Mouse (Mus musculus): ENCODE data around the gene Calm4. TPM values are rescaled to one million over a fixed set of nuclear protein-coding genes. Genes with fewer than 3 reads are reported as not detected.
"Not testable (repeated sequence)": the region's sequence is repeated elsewhere in the genome, so short reads cannot be mapped to it uniquely, and the experiment has no call there.

Calm4 gene
- polyA plus RNA-seq, 1 experiment from 2014 or later: not detected

DNA sequence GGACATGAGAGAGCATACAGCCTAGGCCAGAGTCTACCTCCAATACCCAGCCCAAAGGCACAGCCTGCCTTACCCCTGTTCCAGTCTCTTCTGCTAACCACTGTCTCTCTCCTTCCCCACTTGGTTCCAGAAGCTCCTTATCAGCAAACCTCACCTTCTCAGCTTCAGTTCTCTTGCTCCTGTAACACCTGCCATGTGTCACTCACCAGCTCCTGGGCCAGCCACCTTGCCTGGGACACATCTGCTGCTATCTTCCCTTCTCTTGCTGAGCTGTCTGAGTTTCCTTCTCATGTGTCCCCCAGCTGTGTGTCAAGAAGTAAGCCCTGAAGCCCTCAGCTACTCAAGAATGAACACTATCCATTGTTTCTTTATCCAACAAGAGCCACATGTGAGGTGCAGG, 3.1 kb downstream of the Calm4 start:
- not testable (repeated sequence) for H3K36me3 ChIP-seq (ENCODE audit: control insufficient read depth, insufficient read depth, low read length); H3K9me3 ChIP-seq (ENCODE audit: control insufficient read depth, low read length); H3K27ac ChIP-seq (ENCODE audit: low read depth, low read length); H3K4me2 ChIP-seq (ENCODE audit: low read depth, low read length, severe bottlenecking); H3K4me3 ChIP-seq (ENCODE audit: low read depth, low read length); H3K9ac ChIP-seq (ENCODE audit: low read length); DNase-seq (ENCODE audit: low spot score); H3K27me3 ChIP-seq (ENCODE audit: control insufficient read depth, insufficient read depth, low read length); H3K4me1 ChIP-seq (replicated peaks; ENCODE audit: control insufficient read depth, insufficient read depth, low read length); ATAC-seq (replicated peaks; ENCODE audit: low FRiP score)

DNA sequence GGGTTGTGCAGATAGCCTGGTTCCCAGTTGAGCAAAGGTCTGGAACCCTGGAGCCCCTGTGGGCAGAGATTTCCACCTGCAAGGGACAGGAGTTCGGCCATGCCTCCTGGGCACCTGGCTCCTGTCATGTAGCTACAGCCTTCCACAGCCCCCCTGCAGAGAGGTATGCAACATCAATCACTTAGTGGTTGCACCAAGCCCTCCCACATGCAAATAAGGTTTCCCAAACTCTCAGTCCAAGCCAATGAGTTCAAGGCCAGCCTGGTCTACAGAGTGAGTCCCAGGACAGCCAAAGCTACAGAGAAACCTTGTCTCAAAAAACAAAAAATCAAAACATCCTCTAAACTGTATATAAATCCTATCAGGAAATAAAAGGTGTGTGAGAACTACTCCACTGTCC, 12.8 kb downstream of the Calm4 start:
- H3K4me1 ChIP-seq (replicated peaks; ENCODE audit: control insufficient read depth, insufficient read depth, low read length): no peaks in the 10 kb centered on the region
- WGBS: 85% methylated on average over 1 of the region's 1 CpGs
- ATAC-seq (replicated peaks; ENCODE audit: low FRiP score): no peak

DNA sequence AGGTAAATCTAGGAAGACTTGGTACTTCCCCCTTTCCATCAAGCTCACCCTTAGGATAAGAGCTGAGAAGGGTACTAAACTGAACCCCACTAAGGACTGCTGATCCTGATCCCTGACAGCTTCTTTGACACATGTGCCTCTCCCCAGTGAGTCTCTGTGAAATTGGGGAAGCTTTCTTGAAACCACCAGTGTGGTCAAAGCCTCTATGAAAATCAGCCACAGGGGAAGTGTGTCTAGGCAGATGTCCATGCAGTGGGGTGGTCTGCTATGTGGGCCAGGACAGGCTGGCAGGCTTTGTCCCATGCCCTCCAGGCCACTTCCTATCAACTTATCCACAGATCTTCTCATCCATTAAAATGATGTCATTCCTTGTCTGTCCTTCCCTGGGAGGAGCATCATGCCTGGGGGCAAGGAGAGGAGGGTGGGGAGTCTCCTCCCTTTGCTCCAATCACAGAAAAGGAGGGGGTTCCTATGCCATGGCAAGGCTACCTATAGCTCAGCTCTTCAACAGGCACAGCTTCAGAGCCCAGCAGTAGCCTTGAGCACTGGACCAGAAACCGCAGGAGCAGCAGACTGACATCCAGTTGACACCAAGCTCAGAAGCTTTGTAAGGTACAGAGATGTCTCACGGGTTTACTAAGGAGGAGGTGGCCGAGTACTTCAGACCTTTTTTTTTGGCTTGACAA, 16.2 kb downstream of the Calm4 start, which contains the start of gene Calm5:
Gene Calm5, plus strand, starts transcription at position 526 of the 686 bp plus-strand sequence.
- H3K9ac ChIP-seq (ENCODE audit: low read length); H3K4me1 ChIP-seq (replicated peaks; ENCODE audit: control insufficient read depth, insufficient read depth, low read length); H3K4me2 ChIP-seq (ENCODE audit: low read depth, low read length, severe bottlenecking); H3K27ac ChIP-seq (ENCODE audit: low read depth, low read length); H3K27me3 ChIP-seq (ENCODE audit: control insufficient read depth, insufficient read depth, low read length); H3K9me3 ChIP-seq (ENCODE audit: control insufficient read depth, low read length); DNase-seq (ENCODE audit: low spot score); H3K36me3 ChIP-seq (ENCODE audit: control insufficient read depth, insufficient read depth, low read length); H3K4me3 ChIP-seq (ENCODE audit: low read depth, low read length); ATAC-seq (replicated peaks; ENCODE audit: low FRiP score): not testable (repeated sequence)
- 84% methylated on average over 3 of the region's 3 CpGs for WGBS

More for the DNA sequence above, 12.8 kb downstream of the Calm4 start:
- Histone ChIP-seq H3K4me2 (ENCODE audit: low read depth, low read length, severe bottlenecking) (no peak overlapping the region), H3K27ac (ENCODE audit: low read depth, low read length) (no peak overlapping the region), H3K9ac (ENCODE audit: low read length) (no peak overlapping the region), H3K27me3 (ENCODE audit: control insufficient read depth, insufficient read depth, low read length) (no peaks in the 10 kb centered on the region), H3K4me3 (ENCODE audit: low read depth, low read length) (no peak overlapping the region), H3K36me3 (ENCODE audit: control insufficient read depth, insufficient read depth, low read length) (no peaks in the 10 kb centered on the region), H3K9me3 (ENCODE audit: control insufficient read depth, low read length) (no peaks in the 10 kb centered on the region)
- DNase-seq (ENCODE audit: low spot score): no peak

DNA sequence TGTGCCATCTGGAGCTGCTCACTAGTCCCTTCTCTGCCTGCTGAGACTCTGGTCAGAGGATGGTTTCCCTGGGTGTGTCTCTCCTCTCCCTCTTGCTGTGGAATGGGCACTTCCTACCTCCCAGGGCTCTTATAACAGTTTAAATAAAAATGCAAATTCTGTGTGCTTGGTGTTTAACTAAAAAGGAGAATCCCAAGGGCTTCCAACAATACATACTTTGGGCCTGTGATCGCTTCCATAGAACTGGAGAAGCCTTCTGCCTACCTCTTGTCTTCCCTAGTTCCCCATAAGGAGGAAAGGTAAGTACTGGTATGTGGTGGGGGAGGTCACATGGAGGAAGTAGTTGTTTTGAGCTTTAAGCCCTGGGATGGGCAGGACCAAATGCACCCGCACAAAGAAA, 17.3 kb downstream of the Calm4 start:
- no peak overlapping the region for H3K27ac ChIP-seq (ENCODE audit: low read depth, low read length)
- H3K4me3 ChIP-seq (ENCODE audit: low read depth, low read length): no peak overlapping the region
- no peaks in the 10 kb centered on the region; the same call in 1 of the 2 replicates for H3K9me3 ChIP-seq (ENCODE audit: control insufficient read depth, low read length)
- H3K4me1 ChIP-seq (replicated peaks; ENCODE audit: control insufficient read depth, insufficient read depth, low read length): no peaks in the 10 kb centered on the region
- no peak overlapping the region for H3K4me2 ChIP-seq (ENCODE audit: low read depth, low read length, severe bottlenecking)
- H3K36me3 ChIP-seq (ENCODE audit: control insufficient read depth, insufficient read depth, low read length): no peaks in the 10 kb centered on the region
- H3K27me3 ChIP-seq (ENCODE audit: control insufficient read depth, insufficient read depth, low read length): no peaks in the 10 kb centered on the region
- DNase-seq (ENCODE audit: low spot score): no peak
- H3K9ac ChIP-seq (ENCODE audit: low read length): no peak overlapping the region
- WGBS: 88% methylated on average over 2 of the region's 2 CpGs
- ATAC-seq (replicated peaks; ENCODE audit: low FRiP score): no peak

DNA sequence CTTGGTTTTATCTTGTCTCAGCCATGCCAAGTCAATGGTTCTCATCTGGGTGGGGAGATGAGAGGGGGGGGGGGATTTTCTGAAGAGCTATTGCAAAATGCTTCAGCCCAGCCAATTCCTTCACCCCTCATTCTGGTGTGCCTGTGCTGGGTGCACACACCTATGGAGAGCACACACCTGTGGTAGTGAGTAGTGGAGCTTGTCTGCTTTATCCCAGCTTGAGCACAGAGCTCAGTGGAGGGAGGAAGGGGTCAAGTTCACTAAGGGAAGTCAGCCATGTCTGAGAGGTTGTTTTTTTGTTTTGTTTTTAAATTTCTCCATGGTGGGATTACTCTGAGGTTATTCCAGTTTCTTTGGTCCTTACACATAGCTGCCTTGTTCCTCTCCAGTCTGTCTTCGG, 18.7 kb downstream of the Calm4 start:
- 87% methylated on average over 1 of the region's 1 CpGs for WGBS
- Histone ChIP-seq H3K9ac (ENCODE audit: low read length) (no peak overlapping the region), H3K27me3 (ENCODE audit: control insufficient read depth, insufficient read depth, low read length) (no peaks in the 10 kb centered on the region), H3K4me1 (replicated peaks; ENCODE audit: control insufficient read depth, insufficient read depth, low read length) (no peaks in the 10 kb centered on the region), H3K27ac (ENCODE audit: low read depth, low read length) (no peak overlapping the region), H3K4me3 (ENCODE audit: low read depth, low read length) (no peak overlapping the region), H3K36me3 (ENCODE audit: control insufficient read depth, insufficient read depth, low read length) (no peaks in the 10 kb centered on the region), H3K4me2 (ENCODE audit: low read depth, low read length, severe bottlenecking) (no peak overlapping the region), H3K9me3 (ENCODE audit: control insufficient read depth, low read length) (no peaks in the 10 kb centered on the region; the same call in 1 of the 2 replicates)
- ATAC-seq (replicated peaks; ENCODE audit: low FRiP score): no peak
- no peak for DNase-seq (ENCODE audit: low spot score)

DNA sequence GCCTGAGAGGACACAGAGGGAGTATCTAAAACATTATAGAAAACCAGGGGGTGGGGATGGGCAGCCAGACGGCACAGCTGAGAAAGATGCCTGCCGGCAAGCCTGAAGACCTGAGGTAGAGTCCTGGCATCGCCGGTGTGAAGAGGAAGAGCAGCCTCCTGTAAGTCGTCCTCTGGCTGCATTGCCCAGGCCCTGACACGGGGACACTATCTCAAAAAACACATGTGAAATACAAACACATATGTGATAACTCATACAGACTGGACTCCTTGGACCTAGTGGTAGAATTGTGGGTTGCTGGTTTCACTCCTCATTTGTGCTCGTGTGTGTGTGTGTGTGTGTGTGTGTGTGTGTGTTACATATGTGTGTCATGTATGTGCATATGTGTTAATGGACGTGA, 23.7 kb downstream of the Calm4 start:
- H3K9me3 ChIP-seq (ENCODE audit: control insufficient read depth, low read length): no peaks in the 10 kb centered on the region; the same call in 1 of the 2 replicates
- no peak overlapping the region for H3K4me3 ChIP-seq (ENCODE audit: low read depth, low read length)
- DNase-seq (ENCODE audit: low spot score) (no peak), ATAC-seq (replicated peaks; ENCODE audit: low FRiP score) (no peak)
- no peaks in the 10 kb centered on the region for H3K4me1 ChIP-seq (replicated peaks; ENCODE audit: control insufficient read depth, insufficient read depth, low read length)
- no peaks in the 10 kb centered on the region for H3K36me3 ChIP-seq (ENCODE audit: control insufficient read depth, insufficient read depth, low read length)
- no peak overlapping the region for H3K4me2 ChIP-seq (ENCODE audit: low read depth, low read length, severe bottlenecking)
- no peaks in the 10 kb centered on the region for H3K27me3 ChIP-seq (ENCODE audit: control insufficient read depth, insufficient read depth, low read length)
- 89% methylated on average over 8 of the region's 8 CpGs for WGBS
- H3K9ac ChIP-seq (ENCODE audit: low read length): no peak overlapping the region
- H3K27ac ChIP-seq (ENCODE audit: low read depth, low read length): no peak overlapping the region

DNA sequence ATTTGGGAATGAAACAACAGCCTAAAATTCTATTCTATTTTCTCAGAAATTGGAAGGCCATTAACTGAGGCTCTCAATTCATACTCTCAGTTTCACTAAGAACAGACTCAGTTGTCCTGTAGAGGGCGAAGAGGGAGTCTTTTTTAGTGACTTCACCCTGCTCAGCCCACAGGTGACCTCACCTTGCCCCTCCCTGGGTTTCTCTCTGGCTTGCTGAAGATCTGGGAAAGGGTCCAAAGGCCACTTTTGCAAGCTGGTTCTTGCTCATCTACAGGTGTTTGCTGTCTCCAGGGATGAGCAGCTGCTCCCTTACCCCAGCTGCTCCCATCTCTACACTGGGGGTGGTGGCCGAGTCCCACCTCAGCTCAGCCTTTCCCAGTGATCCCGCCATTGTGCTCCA, 24.8 kb downstream of the Calm4 start:
- no peak for DNase-seq (ENCODE audit: low spot score)
- WGBS: 76% methylated on average over 3 of the region's 3 CpGs

DNA sequence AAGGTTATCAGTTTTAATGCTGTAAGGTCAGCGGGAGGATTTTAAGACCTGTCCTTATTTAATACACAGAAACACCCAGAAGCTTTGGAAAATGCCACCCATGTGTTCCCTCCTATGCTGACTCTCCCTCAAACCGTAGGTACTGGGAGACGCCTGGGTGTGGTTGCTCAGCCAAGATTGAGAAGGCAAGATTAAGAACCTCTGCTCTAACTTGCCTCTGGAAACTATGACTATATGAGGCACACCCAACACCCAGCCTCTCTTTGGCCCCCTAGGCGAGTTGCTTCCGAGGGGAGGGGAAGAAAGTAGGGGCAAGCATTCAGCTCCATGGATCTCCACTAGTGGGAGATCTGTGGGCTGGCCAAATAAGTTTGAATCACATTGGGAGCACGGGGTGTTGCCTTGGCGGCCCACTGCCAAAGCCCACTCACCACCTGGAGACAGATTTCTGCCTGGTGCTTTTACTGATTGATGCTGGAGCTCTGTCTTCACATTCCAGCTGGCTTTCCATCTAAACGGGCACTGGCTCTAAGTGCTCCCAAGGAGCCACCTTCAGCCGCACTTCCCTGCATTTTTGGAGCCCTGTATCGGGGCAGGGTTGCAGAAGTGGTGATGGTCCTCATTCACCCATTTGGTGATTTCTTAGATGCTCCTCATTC, 25.5 kb downstream of the Calm4 start:
- Histone ChIP-seq H3K36me3 (ENCODE audit: control insufficient read depth, insufficient read depth, low read length) (no peaks in the 10 kb centered on the region), H3K4me2 (ENCODE audit: low read depth, low read length, severe bottlenecking) (no peak overlapping the region), H3K9ac (ENCODE audit: low read length) (no peak overlapping the region), H3K4me3 (ENCODE audit: low read depth, low read length) (no peak overlapping the region), H3K27me3 (ENCODE audit: control insufficient read depth, insufficient read depth, low read length) (no peaks in the 10 kb centered on the region), H3K27ac (ENCODE audit: low read depth, low read length) (no peak overlapping the region), H3K4me1 (replicated peaks; ENCODE audit: control insufficient read depth, insufficient read depth, low read length) (no peaks in the 10 kb centered on the region), H3K9me3 (ENCODE audit: control insufficient read depth, low read length) (no peaks in the 10 kb centered on the region; the same call in 1 of the 2 replicates)
- DNase-seq (ENCODE audit: low spot score): no peak
- WGBS: 92% methylated on average over 10 of the region's 10 CpGs
- ATAC-seq (replicated peaks; ENCODE audit: low FRiP score): no peak

More for the DNA sequence above, 24.8 kb downstream of the Calm4 start:
- Histone ChIP-seq H3K36me3 (ENCODE audit: control insufficient read depth, insufficient read depth, low read length) (no peaks in the 10 kb centered on the region), H3K4me1 (replicated peaks; ENCODE audit: control insufficient read depth, insufficient read depth, low read length) (no peaks in the 10 kb centered on the region), H3K27ac (ENCODE audit: low read depth, low read length) (no peak overlapping the region), H3K9ac (ENCODE audit: low read length) (no peak overlapping the region), H3K27me3 (ENCODE audit: control insufficient read depth, insufficient read depth, low read length) (no peaks in the 10 kb centered on the region), H3K9me3 (ENCODE audit: control insufficient read depth, low read length) (no peaks in the 10 kb centered on the region; the same call in 1 of the 2 replicates), H3K4me3 (ENCODE audit: low read depth, low read length) (no peak overlapping the region), H3K4me2 (ENCODE audit: low read depth, low read length, severe bottlenecking) (no peak overlapping the region)
- ATAC-seq (replicated peaks; ENCODE audit: low FRiP score): no peak
